Mouse (Mus musculus) erythroblast, embryonic 14.5 days (primary cell): ENCODE results near the gene Msmp. TPM values are rescaled to one million over a fixed set of nuclear protein-coding genes. Genes with fewer than 3 reads are reported as not detected.

Experiments used
- H3K27me3 ChIP-seq: 2 replicates; pipeline ENCODE4 v1.6.1; 2012; ENCODE audit warnings: inconsistent platforms; ENCODE audit not compliant: control insufficient read depth
- H3K36me3 ChIP-seq: 2 replicates; pipeline ENCODE4 v1.6.1; 2012; ENCODE audit warnings: mild to moderate bottlenecking, inconsistent platforms; ENCODE audit not compliant: control insufficient read depth
- H3K4me1 ChIP-seq: 2 replicates; pipeline ENCODE4 v1.6.1; 2012; ENCODE audit warnings: inconsistent platforms; ENCODE audit not compliant: control insufficient read depth
- H3K4me3 ChIP-seq: replicated peaks from 2 replicates; pipeline ENCODE3; 2012; ENCODE audit warnings: moderate library complexity, mild to moderate bottlenecking, inconsistent platforms
- H3K9me3 ChIP-seq: 2 replicates; pipeline ENCODE4 v1.6.1; 2012; ENCODE audit warnings: low read length, inconsistent platforms, mixed read lengths; ENCODE audit not compliant: control insufficient read depth
- GATA1 ChIP-seq: IDR thresholded peaks from 2 replicates; pipeline ENCODE4 v1.6.1; 2012; ENCODE audit warnings: low read length, inconsistent platforms, mixed read lengths
- TAL1 ChIP-seq: IDR thresholded peaks from 3 replicates; pipeline ENCODE4 v1.6.1; 2012; ENCODE audit warnings: low read length, inconsistent platforms, mixed read lengths
- polyA plus RNA-seq: library from polyadenylated mRNA; stranded (reverse); fragments of >175 nt; gene quantifications from 2 replicates; pipeline ENCODE4 v1.2.3, GENCODE M21; 2012

The Msmp gene
- polyA plus RNA-seq, 1 experiment: not detected

GRCm38 (mm10) chr4:43582241-43582640, 2.1 kb downstream of the Msmp start:
- Histone ChIP-seq H3K9me3 (no peaks in the 10 kb centered on the region), H3K4me3 (no peak overlapping the region), H3K36me3 (peaks cover 61% of the 10 kb centered on the region), H3K27me3 (no peaks in the 10 kb centered on the region), H3K4me1 (peaks cover 55% of the 10 kb centered on the region)
- TF ChIP-seq GATA1 (no peak), TAL1 (no peak)

GRCm38 (mm10) chr4:43581381-43581780, 2.9 kb downstream of the Msmp start:
- TF ChIP-seq TAL1 (no peak), GATA1 (no peak)
- Histone ChIP-seq H3K36me3 (peaks cover 65% of the 10 kb centered on the region), H3K27me3 (no peaks in the 10 kb centered on the region), H3K9me3 (no peaks in the 10 kb centered on the region), H3K4me1 (peaks cover 62% of the 10 kb centered on the region), H3K4me3 (no peak overlapping the region)

GRCm38 (mm10) chr4:43580721-43581120, 3.6 kb downstream of the Msmp start:
- H3K36me3 ChIP-seq: peaks cover 65% of the 10 kb centered on the region
- no peaks in the 10 kb centered on the region for H3K9me3 ChIP-seq
- TF ChIP-seq GATA1: no peak
- no peak for TF ChIP-seq TAL1
- H3K27me3 ChIP-seq: no peaks in the 10 kb centered on the region
- H3K4me1 ChIP-seq: peaks cover 62% of the 10 kb centered on the region
- no peak overlapping the region for H3K4me3 ChIP-seq

GRCm38 (mm10) chr4:43579731-43580130, 4.6 kb downstream of the Msmp start:
- peaks cover 70% of the 10 kb centered on the region for H3K4me1 ChIP-seq
- H3K27me3 ChIP-seq: no peaks in the 10 kb centered on the region
- TF ChIP-seq TAL1 (no peak), GATA1 (no peak)
- H3K9me3 ChIP-seq: no peaks in the 10 kb centered on the region
- H3K4me3 ChIP-seq: peak overlapping the region; percentile 98
- H3K36me3 ChIP-seq: peaks cover 67% of the 10 kb centered on the region

GRCm38 (mm10) chr4:43579256-43579655, 5.0 kb downstream of the Msmp start:
- Histone ChIP-seq H3K4me3 (peak overlapping the region; percentile 98), H3K9me3 (no peaks in the 10 kb centered on the region), H3K36me3 (peaks cover 67% of the 10 kb centered on the region), H3K27me3 (no peaks in the 10 kb centered on the region), H3K4me1 (peaks cover 72% of the 10 kb centered on the region)
- TF ChIP-seq GATA1 (no peak), TAL1 (no peak)

- peaks cover 77% of the 10 kb centered on the region for H3K4me1 ChIP-seq
- H3K9me3 ChIP-seq: no peaks in the 10 kb centered on the region
- peak within 1 kb of the TSS; percentile 98 for H3K4me3 ChIP-seq
- no peak for TF ChIP-seq TAL1
- TF ChIP-seq GATA1: no peak
- no peaks in the 10 kb centered on the region for H3K27me3 ChIP-seq
- peaks cover 67% of the 10 kb centered on the region for H3K36me3 ChIP-seq
Observed at GRCm38 (mm10) chr4:43578376-43579204, 5.7 kb downstream of the Msmp start, which contains the start of the genes Rgp1 and Gba2. Gene Rgp1 (plus strand): TSS chr4:43578715. Gene Gba2 (minus strand): TSS chr4:43578873.

- peak overlapping the region; percentile 98 for H3K4me3 ChIP-seq
- peaks cover 67% of the 10 kb centered on the region for H3K36me3 ChIP-seq
- TF ChIP-seq TAL1 (no peak), GATA1 (no peak)
- H3K9me3 ChIP-seq: no peaks in the 10 kb centered on the region
- H3K27me3 ChIP-seq: no peaks in the 10 kb centered on the region
- H3K4me1 ChIP-seq: peaks cover 78% of the 10 kb centered on the region
Observed at GRCm38 (mm10) chr4:43577237-43577881, 6.9 kb downstream of the Msmp start.

- peaks cover 67% of the 10 kb centered on the region for H3K36me3 ChIP-seq
- no peaks in the 10 kb centered on the region for H3K9me3 ChIP-seq
- H3K4me1 ChIP-seq: peaks cover 64% of the 10 kb centered on the region
- no peaks in the 10 kb centered on the region for H3K27me3 ChIP-seq
- TF ChIP-seq TAL1 (no peak), GATA1 (no peak)
- peak overlapping the region; percentile 34 for H3K4me3 ChIP-seq
Observed at GRCm38 (mm10) chr4:43575356-43575755, 8.9 kb downstream of the Msmp start.

GRCm38 (mm10) chr4:43573561-43573960, 10.7 kb downstream of the Msmp start:
- H3K9me3 ChIP-seq: no peaks in the 10 kb centered on the region
- H3K36me3 ChIP-seq: peaks cover 80% of the 10 kb centered on the region
- H3K4me1 ChIP-seq: peaks cover 48% of the 10 kb centered on the region
- no peaks in the 10 kb centered on the region for H3K27me3 ChIP-seq
- no peak for TF ChIP-seq GATA1
- no peak for TF ChIP-seq TAL1
- H3K4me3 ChIP-seq: no peak overlapping the region
